ENCODE assay signal across 12 mouse cellular contexts in genomic region chr2:163229050-163229449, GRCm38 (mm10). TPM values are rescaled to one million over a fixed set of nuclear protein-coding genes. Genes with fewer than 3 reads are reported as not detected.
DNase-seq lines count a peak whose midpoint lies in the region; ATAC-seq and TF ChIP-seq lines count a peak whose summit lies in the region.
"Had no signal": no experiment of that assay in that cellular context is flagged by ENCODE, and none has a peak within 500 bp of the region (broad histone marks: within the 10 kb centered on the region; RNA-seq: fewer than 3 reads in every experiment).

No protein-coding gene starts in this region.

- H3K4me1 ChIP-seq in liver, embryonic 15.5 days (replicated peaks), result peaks cover 10% of the 10 kb centered on the region; the same call in 1 of the 2 replicates
- H3K4me1 ChIP-seq in thymus, adult 2 months (replicated peaks; ENCODE audit: control insufficient read depth, insufficient read depth, low read length), result peaks cover 58% of the 10 kb centered on the region

- peak; percentile 97 for DNase-seq in heart, adult 11 months
- no peak for DNase-seq in heart, postnatal 14 days
- peak; percentile 83 for DNase-seq in MEL-GATA-1-ER (ENCODE audit: extremely low read depth, low read depth)
- DNase-seq in thymus, adult 2 months, result peak; percentile 81
- no peak for DNase-seq in Muller cell, postnatal 12 days (ENCODE audit: inconsistent ontology term)
- no peak for DNase-seq in kidney, adult 18-20 months
- DNase-seq in cerebellum, postnatal 25 days, result no peak
- DNase-seq: adrenal gland, postnatal 25 days; gastrocnemius, postnatal 10 days; right cerebral cortex, adult 18-20 months had no signal

- no peaks in the 10 kb centered on the region for H3K9me3 ChIP-seq in liver, embryonic 15.5 days (replicated peaks)
- H3K9me3 ChIP-seq: midbrain, embryonic 12.5 days had no signal

- no peaks in the 10 kb centered on the region for H3K36me3 ChIP-seq in liver, embryonic 15.5 days (replicated peaks)
- H3K36me3 ChIP-seq in thymus, adult 2 months (ENCODE audit: control insufficient read depth, insufficient read depth, low read length), result no peaks in the 10 kb centered on the region
- H3K36me3 ChIP-seq: midbrain, embryonic 12.5 days had no signal

- H3K4me3 ChIP-seq in liver, embryonic 15.5 days (replicated peaks), result no peak overlapping the region
- H3K4me3 ChIP-seq in thymus, adult 2 months (ENCODE audit: control insufficient read depth, insufficient read depth, low read length), result no peak overlapping the region
- H3K4me3 ChIP-seq: midbrain, embryonic 12.5 days had no signal

- 0 out of 2 replicates have a peak, but pooled peaks have one; percentile 36 for TF ChIP-seq CTCF in thymus, adult 2 months (IDR thresholded peaks at IDR 0.05; ENCODE audit: borderline replicate concordance, control insufficient read depth, extremely low read depth, insufficient read depth, low read length, poor library complexity)

- 11% methylated on average over 9 of the region's 9 CpGs for WGBS in liver, embryonic 15.5 days (ENCODE audit: insufficient replicate concordance)
- WGBS in thymus, adult 2 months, result 6% methylated on average over 9 of the region's 9 CpGs

- peaks cover 19% of the 10 kb centered on the region for H3K27me3 ChIP-seq in liver, embryonic 15.5 days
- H3K27me3 ChIP-seq in thymus, adult 2 months (ENCODE audit: control insufficient read depth, insufficient read depth, low read length), result no peaks in the 10 kb centered on the region

- intact Hi-C loops in heart, postnatal 14 days (cut with DNase I), result no loop called here

- no peak overlapping the region for H3K27ac ChIP-seq in liver, embryonic 15.5 days (replicated peaks)
- no peak overlapping the region for H3K27ac ChIP-seq in thymus, adult 2 months (ENCODE audit: control insufficient read depth, insufficient read depth, low read length)
- H3K27ac ChIP-seq: midbrain, embryonic 12.5 days had no signal

- peak; percentile 69 for ATAC-seq in liver, embryonic 15.5 days (ENCODE audit: insufficient read depth)

- no peak overlapping the region for H3K9ac ChIP-seq in liver, embryonic 15.5 days
- H3K9ac ChIP-seq: midbrain, embryonic 12.5 days had no signal

- TF ChIP-seq POLR2A in thymus, adult 2 months (IDR thresholded peaks at IDR 0.05; ENCODE audit: control insufficient read depth, extremely low read depth, insufficient read depth, low read length, poor library complexity), result no peak

- H3K4me2 ChIP-seq in liver, embryonic 15.5 days, result no peak overlapping the region
- H3K4me2 ChIP-seq: midbrain, embryonic 12.5 days had no signal

RNA-seq across cellular contexts. Expression of gene Tox2, which starts 26.1 kb away (rescaled TPM):
- 1 to 10 TPM; 2.4 to 2.6 TPM for total RNA-seq in heart, postnatal 14 days (2021)
- 0.46 and 0.69 TPM in 2 replicates for polyA plus RNA-seq in liver, embryonic 15.5 days (2015; fragmentation: Nextera tagmentation; extraction: Ambion mirVana)
- polyA plus RNA-seq in thymus, adult 2 months (2012; rRNA removed), result 18.4 and 23.7 TPM in 2 replicates

Comparison
In these comparisons a context has a peak if more than half of its experiments do, and no peak if none do; other contexts are left out.
1. DNase-seq: peak in heart, adult 11 months (single experiment), MEL-GATA-1-ER (single experiment) and thymus, adult 2 months (single experiment); none in heart, postnatal 14 days (0 of 2), Muller cell, postnatal 12 days (single experiment), kidney, adult 18-20 months (single experiment) and cerebellum, postnatal 25 days (0 of 2).
2. RNA of gene Tox2, which starts 26.1 kb away (polyA plus RNA-seq): 18.4 to 23.7 TPM in thymus, adult 2 months; 0.46 to 0.69 TPM in liver, embryonic 15.5 days; every median in the first group is over 10 times any median in the second.